Mouse (Mus musculus): ENCODE results near the gene Prickle4.

Prickle4 gene

DNA sequence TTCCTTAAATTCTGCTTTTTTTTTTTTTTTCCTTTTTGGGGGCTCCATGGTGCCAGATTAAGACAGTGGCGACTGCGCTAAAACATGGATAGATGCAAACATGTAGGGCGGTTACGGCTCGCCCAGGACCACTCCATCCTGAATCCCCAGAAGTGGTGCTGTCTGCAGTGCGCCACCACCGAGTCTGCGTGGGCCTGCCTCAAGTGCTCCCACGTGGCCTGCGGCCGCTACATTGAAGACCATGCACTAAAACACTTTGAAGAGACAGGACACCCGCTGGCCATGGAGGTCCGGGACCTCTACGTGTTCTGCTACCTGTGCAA, 22.6 kb downstream of the Prickle4 start:
- in situ Hi-C loops (cut with MboI, MseI): no loop called here

DNA sequence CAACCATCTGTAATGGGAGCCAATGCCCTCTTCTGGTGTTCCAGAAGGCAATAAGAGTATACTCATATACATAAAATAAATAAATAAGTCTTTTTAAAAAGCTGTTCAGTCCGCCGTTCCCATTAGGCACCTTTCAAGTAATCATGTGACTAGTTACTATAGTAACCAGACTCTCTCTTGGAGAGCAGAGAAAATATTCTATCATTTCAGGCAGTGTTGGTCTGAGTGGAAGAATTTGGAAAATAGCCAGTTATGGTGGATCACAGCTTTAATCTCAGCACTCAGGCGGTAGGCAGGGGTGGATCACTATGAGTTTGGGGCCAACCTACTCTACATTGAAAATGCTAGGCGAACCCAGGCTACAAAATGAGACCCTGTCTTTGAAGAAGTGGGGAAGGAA, 25.4 kb downstream of the Prickle4 start:
- in situ Hi-C loops (cut with MboI, MseI): no loop called here

DNA sequence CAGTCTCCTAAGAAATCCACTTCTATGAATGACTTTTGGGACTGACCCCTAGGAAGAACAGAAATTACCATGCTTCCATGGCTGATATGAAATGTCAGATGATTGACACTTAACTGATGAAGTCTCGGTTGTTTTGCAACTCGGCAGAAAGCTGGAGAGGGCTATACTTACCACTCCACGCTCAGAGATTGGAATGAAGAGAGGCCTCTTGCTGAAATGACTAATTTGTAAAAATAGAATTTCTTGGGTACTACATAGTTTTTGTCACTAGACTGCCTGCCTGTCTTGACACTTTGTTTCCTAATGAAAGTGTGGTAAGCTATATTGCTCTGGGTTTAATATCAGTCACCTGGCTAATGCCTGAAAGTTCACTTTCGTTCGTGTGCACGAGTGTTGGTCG, 30.1 kb downstream of the Prickle4 start:
- in situ Hi-C loops (cut with MboI, MseI): no loop called here

DNA sequence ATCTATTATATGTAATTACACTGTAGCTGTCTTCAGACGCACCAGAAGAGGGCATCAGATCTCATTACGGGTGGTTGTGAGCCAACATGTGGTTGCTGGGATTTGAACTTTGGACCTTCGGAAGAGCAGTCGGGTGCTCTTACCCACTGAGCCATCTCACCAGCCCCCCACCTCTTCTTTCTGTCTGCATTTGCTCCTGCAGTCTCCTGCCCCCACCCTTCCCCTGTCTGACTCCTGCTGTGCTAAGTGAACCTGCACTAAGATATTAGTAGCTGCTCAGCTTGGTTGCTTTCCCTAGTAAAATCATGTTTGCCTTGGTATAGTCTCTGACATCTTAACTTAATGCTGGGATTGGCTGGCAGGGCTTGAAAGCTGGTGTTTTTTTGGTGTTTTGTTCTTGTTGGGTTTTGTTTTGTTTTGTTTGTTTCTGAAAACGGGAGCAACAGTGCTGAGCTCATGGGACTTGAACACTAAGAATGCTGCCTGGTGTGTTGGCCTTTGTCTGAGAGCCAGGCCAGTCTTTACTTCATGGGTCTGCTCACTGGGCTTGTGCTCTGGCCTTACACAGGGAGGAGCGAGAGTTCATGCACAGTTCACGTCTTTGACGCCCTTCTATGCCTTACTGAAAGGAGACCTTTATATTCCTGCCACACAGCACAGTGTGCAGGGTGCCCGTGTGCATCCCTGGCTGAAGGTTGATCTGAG, 31.4 kb downstream of the Prickle4 start:
- in situ Hi-C loops (cut with MboI, MseI): no loop called here

DNA sequence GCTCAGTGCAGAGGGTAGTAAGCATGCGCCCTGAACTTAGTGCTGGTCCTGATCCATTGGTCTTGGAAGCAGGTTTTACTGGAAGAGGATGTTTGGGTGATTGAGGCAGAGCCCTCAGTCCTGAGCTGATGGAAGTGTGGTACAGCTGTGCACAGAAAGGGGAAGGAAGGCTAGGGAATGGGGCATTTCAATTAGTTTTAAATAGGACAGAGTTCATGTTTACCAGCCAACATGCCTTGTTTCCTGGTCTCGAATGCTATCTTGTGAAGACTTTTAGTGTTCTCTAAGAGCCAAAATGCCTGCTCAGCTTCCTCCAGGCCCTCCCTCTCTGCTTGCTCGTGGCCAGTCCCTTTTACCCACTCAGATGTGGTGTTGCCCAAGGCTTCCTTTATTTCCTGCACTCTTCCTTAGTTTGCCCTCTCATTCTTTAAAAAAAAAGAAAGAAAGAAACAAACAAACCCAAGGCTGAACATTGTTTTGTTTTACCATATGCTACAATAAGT, 35.7 kb downstream of the Prickle4 start:
- in situ Hi-C loops (cut with MboI, MseI): loop anchor here (10.0 kb wide), 1 partner anchor 586 kb away; the partner anchor contains the start of gene Trem3

DNA sequence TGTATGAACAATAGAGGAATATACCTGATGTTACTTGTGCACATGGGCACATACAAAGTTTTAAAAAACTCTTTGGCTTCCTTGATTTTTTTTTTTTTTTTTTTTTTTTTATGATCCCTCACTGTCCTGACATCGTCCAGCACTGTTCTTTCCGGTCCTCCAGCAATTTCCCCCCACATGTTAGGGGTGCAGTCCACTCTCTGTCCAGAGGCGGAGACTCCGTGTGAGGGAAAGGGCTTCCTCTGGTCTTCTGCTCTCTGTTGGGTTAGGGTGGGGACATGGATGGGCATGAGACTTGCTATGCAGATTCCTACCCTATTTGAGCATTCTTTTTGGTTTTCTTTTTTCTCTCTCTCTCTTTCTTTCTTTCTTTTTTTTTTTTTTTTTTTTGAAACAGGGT, 36.6 kb downstream of the Prickle4 start:
- in situ Hi-C loops (cut with MboI, MseI): loop anchor here (10.0 kb wide), 1 partner anchor 587 kb away; the partner anchor contains the start of gene Trem3

DNA sequence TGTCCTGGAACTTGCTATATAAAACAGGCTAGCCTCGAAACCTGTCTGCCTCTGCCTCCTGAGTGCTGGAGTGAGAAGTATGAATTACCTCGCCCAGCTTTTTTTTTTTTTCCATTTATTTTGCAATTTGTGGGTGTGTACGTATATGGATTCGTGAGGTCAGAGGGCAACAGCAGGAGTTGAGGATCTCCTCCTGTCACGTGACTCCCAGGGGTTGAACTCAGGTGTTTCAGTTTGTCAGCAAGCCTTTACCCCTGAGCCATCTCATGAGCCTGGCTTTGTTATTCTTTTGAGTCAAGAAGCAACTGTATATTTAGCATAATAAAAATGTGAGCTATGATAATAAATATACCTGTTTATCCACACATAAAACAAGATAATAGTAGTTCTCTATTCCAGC, 38.8 kb downstream of the Prickle4 start:
- in situ Hi-C loops (cut with MboI, MseI): loop anchor here (10.0 kb wide), 1 partner anchor 589 kb away; the partner anchor contains the start of gene Trem3

DNA sequence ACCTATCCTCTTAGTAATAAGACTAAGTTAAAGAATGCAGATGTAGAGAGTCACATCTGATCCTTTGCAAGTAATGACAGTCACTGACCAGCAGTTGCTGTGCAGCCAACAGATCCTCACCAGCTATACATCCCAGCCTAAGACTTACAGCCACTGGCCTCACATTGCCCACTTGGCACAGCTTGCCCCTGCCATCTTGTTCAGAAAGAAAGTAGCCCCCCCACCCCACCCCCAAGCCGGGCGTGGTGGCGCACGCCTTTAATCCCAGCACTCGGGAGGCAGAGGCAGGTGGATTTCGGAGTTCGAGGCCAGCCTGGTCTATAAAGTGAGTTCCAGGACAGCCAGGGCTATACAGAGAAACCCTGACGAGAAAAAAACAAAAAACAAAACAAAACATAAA, 40.2 kb downstream of the Prickle4 start:
- in situ Hi-C loops (cut with MboI, MseI): loop anchor here (10.0 kb wide), 1 partner anchor 590 kb away; the partner anchor contains the start of gene Trem3

DNA sequence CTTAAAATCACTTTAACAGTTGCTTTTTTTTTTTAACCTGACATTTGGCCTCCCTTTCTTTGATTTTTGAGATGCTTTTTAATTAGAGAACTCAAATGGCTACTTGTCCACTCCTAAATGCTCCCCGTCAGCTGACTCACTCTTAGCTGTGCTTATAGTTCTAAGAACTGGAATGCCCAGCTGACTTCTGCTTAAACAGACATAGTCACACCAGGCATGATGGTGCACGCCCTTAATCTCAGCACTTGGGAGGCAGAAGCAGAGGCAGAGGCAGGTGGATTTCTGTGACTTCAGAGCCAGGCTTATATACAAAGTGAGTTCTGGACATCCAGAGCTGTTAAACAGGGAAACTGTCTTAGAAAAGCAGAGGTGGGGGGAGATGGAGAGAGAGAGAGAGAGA, 42.6 kb downstream of the Prickle4 start:
- in situ Hi-C loops (cut with MboI, MseI): loop anchor here (10.0 kb wide), 1 partner anchor 593 kb away; the partner anchor contains the start of gene Trem3

DNA sequence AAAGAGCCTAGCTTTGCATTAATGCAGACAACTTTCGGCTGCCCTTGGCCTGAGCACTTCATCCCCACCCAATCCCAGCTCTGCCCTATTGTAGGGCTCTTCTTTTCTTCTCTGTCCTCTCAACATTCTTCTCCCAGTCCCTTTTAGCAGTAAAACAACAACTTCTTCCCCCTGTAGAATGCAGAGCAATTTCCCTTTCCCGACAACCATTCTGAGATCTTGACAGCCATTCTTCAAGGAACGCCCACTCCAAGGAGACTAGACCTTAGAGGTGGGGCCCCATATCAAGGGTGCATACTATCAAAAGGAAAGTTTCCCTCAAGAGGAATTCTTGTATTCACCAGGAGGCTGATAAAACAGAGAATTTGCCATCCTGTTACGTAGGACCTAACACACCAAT, 45.6 kb downstream of the Prickle4 start:
- in situ Hi-C loops (cut with MboI, MseI): no loop called here

DNA sequence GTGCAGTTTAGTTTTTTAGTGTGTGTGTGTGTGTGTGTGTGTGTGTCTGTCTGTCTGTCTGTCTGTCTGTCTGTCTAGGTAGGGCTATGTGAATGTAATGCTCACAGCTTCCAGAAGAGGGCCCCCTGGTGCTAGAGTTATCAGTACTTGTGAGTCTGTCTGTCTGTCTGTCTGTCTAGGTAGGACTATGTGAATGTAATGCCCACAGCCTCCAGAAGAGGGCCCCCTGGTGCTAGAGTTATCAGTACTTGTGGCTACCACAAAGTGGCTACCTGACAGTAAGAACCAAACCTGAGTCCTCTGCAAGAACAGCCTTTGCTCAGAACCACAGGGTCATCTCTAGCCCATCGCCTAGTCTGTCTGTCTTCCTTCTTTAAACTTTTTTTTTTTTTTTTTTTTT, 47.9 kb downstream of the Prickle4 start:
- in situ Hi-C loops (cut with MboI, MseI): no loop called here

DNA sequence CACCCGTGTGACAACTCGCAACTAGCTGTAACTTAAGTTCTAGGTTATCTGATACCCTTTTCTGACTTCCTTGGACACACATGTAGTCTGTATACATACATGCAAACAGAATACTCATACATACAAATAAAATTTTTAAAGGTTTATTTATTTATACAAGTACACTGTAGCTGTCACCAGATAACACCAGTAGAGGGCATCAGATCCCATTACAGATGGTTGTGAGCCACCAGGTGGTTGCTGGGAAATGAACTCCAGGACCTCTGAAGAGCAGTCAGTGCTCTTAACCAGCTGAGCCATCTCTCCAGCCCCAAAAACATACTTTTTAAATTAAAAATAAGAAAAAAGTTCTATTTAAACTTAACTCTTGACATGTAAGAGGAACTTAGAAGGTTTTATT, 51.5 kb downstream of the Prickle4 start:
- in situ Hi-C loops (cut with MboI, MseI): no loop called here

All from T-helper 2 cell (primary cell).